Mouse (Mus musculus) forebrain, embryonic 14.5 days (tissue): Measurements from ENCODE around the gene Atp8b4. TPM values are rescaled to one million over a fixed set of nuclear protein-coding genes. Genes with fewer than 3 reads are reported as not detected.

Experiments used
- ATAC-seq: fragments of 200-750 bp; cut with Nextera tagmentation; 2 replicates; pipeline ENCODE4 v1.8.0; 2017; ENCODE audit warnings: mild to moderate bottlenecking, moderate library complexity
- DNase-seq: peaks from one replicate; pipeline ENCODE4 v3.0.0-alpha.2; 2015; ENCODE audit warnings: low spot score
- H3K27ac ChIP-seq: fragments of 300-500 bp; sonication (generic); 2 replicates; pipeline ENCODE4 v1.5.1; 2014; ENCODE audit warnings: low read depth, mild to moderate bottlenecking, control low read depth, low read length, moderate library complexity
- H3K27me3 ChIP-seq: fragments of 300-500 bp; sonication (generic); replicated peaks from 2 replicates; pipeline ENCODE4 v1.6.1; 2014; ENCODE audit warnings: low read length, control low read depth, mixed read lengths; ENCODE audit not compliant: control insufficient read depth, insufficient read depth
- H3K36me3 ChIP-seq: fragments of 300-500 bp; sonication (generic); 2 replicates; pipeline ENCODE4 v1.6.1; 2014; ENCODE audit warnings: low read length, control low read depth; ENCODE audit not compliant: control insufficient read depth, insufficient read depth
- H3K4me1 ChIP-seq: fragments of 300-500 bp; sonication (generic); 2 replicates; pipeline ENCODE4 v1.6.1; 2014; ENCODE audit warnings: antibody characterized with exemption, low read length, control low read depth; ENCODE audit not compliant: control insufficient read depth, insufficient read depth
- H3K4me2 ChIP-seq: fragments of 300-500 bp; sonication (generic); 2 replicates; pipeline ENCODE4 v1.6.1; 2014; ENCODE audit warnings: mild to moderate bottlenecking, control low read depth, low read length
- H3K4me3 ChIP-seq: fragments of 300-500 bp; sonication (generic); 2 replicates; pipeline ENCODE4 v1.5.1; 2014; ENCODE audit warnings: low read depth, low read length, control low read depth
- H3K9ac ChIP-seq: fragments of 300-500 bp; sonication (generic); 2 replicates; pipeline ENCODE4 v1.6.1; 2014; ENCODE audit warnings: mild to moderate bottlenecking, low read length, control low read depth, moderate library complexity
- H3K9me3 ChIP-seq: fragments of 300-500 bp; sonication (generic); replicated peaks from 2 replicates; pipeline ENCODE4 v1.6.1; 2016; ENCODE audit warnings: low read length, control low read depth, mixed read lengths; ENCODE audit not compliant: control insufficient read depth
- WGBS: fragments of 180-500 bp; shearing (Covaris S2); extraction: QIAGEN DNeasy Blood & Tissue Kit; methylation state at CpG from one replicate; pipeline ENCODE4 v1.1.7; 2014; 5-methylcytosine and 5-hydroxymethylcytosine counted together
- polyA plus RNA-seq: library from polyadenylated mRNA; unstranded; fragments of >200 nt; fragmentation: Nextera tagmentation; extraction: Ambion mirVana; gene quantifications from 2 replicates; pipeline ENCODE4 v1.2.1, GENCODE M21; 2014

Atp8b4 gene
- polyA plus RNA-seq, 1 experiment from 2014 or later, result 0.06 TPM

DNA sequence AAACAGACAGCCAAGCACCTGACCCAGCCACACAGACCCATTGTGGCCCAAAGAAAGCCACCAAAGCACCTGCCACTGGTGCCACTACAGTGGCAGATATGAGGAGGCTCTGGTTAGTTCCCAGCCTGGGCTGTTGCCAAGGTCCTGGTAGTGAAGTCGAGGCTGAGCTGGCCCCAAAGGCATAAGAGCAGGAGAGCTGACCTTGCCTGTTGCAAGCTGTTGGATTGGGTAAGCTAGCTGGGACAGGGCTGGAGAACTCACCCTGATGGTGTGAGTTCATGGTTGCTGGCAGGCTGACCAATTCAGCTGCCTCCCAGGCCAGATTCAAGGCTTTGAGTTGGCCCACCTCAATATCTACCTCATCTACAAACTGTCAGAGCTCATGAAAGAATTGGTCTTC is 4.7 kb upstream of the Atp8b4 start:
- Histone ChIP-seq H3K27me3 (no peaks in the 10 kb centered on the region), H3K4me3 (no peak overlapping the region), H3K36me3 (no peaks in the 10 kb centered on the region), H3K9ac (no peak overlapping the region), H3K4me1 (no peaks in the 10 kb centered on the region), H3K4me2 (no peak overlapping the region), H3K27ac (no peak overlapping the region), H3K9me3 (no peaks in the 10 kb centered on the region)
- no peak for DNase-seq
- WGBS, result 79% methylated on average over 1 of the region's 1 CpGs
- no peak for ATAC-seq

DNA sequence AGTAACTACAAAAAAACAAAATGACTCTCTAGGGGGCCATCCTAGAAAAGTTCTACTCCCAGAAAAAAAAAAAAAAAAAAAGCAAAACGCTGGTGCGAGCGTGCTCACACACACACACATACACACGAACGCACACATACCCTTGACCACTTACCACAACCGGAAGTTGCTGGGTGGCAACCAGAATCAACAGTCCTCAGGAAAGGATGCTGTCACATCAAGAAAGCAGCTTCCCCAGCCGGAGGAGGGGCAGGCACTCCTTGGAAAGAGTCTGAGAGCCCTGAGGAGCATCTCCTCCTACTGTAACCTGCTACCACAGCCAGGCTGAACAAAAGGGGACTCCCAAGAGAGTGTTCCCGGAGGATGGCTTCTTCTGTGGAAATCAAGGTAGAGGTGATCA is 744 bp downstream of the Atp8b4 start:
- H3K4me2 ChIP-seq, result no peak overlapping the region
- no peaks in the 10 kb centered on the region for H3K27me3 ChIP-seq
- H3K4me3 ChIP-seq, result no peak overlapping the region
- DNase-seq (no peak), ATAC-seq (no peak)
- no peaks in the 10 kb centered on the region for H3K4me1 ChIP-seq
- H3K9ac ChIP-seq, result no peak overlapping the region
- no peaks in the 10 kb centered on the region for H3K36me3 ChIP-seq
- 72% methylated on average over 8 of the region's 8 CpGs for WGBS
- H3K27ac ChIP-seq, result no peak overlapping the region
- no peaks in the 10 kb centered on the region for H3K9me3 ChIP-seq

DNA sequence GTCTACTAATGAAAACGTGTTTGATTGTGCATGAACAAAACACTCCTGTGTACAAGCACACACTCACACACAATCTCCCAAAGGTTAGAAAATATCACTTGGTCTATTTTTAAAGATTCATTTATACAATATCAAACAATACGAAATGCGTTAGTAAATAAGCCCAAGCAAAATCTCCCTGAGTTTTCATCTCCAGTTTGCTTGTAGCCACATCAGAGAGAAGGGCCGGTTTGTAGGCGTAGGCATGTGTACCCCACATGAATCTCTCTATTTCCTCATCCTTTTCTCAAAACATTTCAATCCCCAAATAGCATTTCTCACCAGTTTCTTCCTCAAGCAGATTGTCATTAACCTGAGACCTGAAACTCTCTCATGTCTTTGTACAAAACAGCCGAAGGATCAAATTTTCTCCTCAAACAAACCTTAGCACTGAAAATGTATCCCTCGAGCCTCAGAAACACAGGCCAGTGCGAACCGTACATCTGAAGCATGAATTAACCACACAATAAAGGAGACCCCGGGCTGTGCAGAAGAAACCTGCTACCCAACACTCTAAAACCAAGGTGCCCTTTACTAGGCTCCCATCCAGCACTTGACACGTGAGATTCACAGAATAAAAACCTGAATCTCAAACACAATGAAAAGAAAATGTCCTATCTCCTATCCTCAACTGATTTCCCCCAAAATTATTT is 1.6 kb downstream of the Atp8b4 start:
- ATAC-seq (no peak), DNase-seq (no peak)
- H3K4me1 ChIP-seq, result no peaks in the 10 kb centered on the region
- no peaks in the 10 kb centered on the region for H3K9me3 ChIP-seq
- H3K9ac ChIP-seq, result no peak overlapping the region
- 88% methylated on average over 11 of the region's 11 CpGs for WGBS
- no peaks in the 10 kb centered on the region for H3K36me3 ChIP-seq
- H3K4me3 ChIP-seq, result no peak overlapping the region
- no peak overlapping the region for H3K4me2 ChIP-seq
- H3K27me3 ChIP-seq, result no peaks in the 10 kb centered on the region
- H3K27ac ChIP-seq, result no peak overlapping the region

DNA sequence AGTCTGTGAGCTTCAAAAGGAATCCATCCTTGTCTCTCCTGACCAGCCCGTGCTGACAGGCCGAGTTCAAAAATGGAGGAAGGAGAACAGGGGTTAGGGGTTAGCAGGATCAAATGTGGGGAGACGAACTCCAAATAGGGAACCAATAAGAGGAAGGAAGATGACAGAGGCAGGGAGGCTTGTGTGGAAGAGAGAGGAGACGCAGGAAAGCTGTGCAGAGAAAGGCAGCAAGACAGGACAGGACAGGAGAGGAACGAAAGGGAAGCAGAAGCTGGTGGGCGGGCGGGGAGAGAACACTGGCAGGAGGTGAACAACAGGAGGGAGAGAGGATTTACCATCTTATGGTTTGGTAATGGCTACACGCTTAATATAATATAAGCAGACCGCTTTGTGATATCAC is 3.6 kb downstream of the Atp8b4 start:
- WGBS, result 83% methylated on average over 9 of the region's 9 CpGs
- no peak for ATAC-seq

DNA sequence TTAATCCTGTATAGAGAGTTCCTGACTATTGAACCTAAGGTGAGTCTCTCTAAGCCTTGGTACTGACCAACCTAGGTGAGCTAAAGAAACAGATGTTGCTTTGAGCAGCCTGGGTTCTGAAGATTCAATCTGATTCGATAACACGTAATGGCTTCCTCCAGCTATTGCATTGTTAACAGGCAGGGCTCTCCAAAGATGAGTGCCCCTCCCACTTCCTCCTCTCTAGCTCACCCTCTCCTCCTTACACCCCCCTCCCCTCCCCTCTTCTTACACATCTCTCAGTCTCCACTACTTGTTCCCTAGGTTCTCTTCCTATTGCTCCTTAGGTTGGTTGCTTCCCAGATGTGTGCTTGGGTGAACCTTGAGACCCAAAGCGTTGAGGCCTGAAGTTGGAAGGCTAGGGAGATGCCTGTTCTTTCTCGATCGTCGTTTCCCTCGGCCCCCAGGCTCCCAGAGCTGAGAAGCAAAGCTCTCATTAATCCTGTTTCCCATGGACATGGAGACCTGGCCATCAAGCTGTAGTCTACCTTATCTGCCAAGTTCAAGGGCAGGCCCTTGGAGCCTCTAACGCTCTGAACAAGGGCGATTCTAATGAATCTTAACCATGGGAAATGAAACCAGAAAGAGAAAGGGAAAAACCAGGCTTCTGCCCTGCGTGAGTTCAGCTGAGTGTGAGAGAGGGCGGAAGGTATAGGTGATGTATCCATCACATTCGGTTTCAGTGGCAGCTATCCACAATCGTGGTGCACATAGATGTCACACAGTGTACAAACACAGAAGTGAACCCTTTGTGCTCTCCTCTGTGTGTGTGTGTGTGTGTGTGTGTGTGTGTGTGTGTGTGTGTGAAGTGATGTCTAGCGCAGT is 4.4 kb downstream of the Atp8b4 start:
- no peak for ATAC-seq

More for the DNA sequence above, 3.6 kb downstream of the Atp8b4 start:
- Histone ChIP-seq H3K36me3 (no peaks in the 10 kb centered on the region), H3K4me1 (no peaks in the 10 kb centered on the region), H3K9me3 (no peaks in the 10 kb centered on the region), H3K27ac (no peak overlapping the region), H3K27me3 (no peaks in the 10 kb centered on the region), H3K9ac (no peak overlapping the region), H3K4me2 (no peak overlapping the region), H3K4me3 (no peak overlapping the region)
- no peak for DNase-seq

DNA sequence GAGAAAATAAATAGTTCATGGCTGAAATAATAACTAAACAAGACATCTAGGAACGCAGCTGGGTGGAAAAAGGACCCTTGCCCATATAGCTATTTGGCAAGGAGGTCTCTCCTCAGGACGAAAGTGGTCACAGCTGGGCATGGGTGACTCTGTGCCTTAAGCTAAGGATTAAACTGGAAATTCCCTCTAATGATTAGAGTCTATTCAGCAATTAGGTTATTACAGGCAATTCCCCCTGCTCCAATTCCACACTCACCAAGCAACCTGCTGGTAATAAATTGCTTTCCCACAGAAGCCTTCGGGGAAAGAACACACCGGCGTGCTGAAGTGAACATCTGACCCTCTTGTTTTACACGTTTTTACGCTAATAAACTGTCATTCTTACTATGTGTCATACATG is 5.2 kb downstream of the Atp8b4 start:
- 56% methylated on average over 7 of the region's 7 CpGs for WGBS
- no peaks in the 10 kb centered on the region for H3K9me3 ChIP-seq
- H3K9ac ChIP-seq, result no peak overlapping the region
- H3K27me3 ChIP-seq, result no peaks in the 10 kb centered on the region
- DNase-seq (no peak), ATAC-seq (no peak)
- H3K4me2 ChIP-seq, result no peak overlapping the region
- no peaks in the 10 kb centered on the region for H3K36me3 ChIP-seq
- no peak overlapping the region for H3K27ac ChIP-seq
- H3K4me3 ChIP-seq, result no peak overlapping the region
- H3K4me1 ChIP-seq, result no peaks in the 10 kb centered on the region

More for the DNA sequence above, 4.4 kb downstream of the Atp8b4 start:
- no peaks in the 10 kb centered on the region for H3K36me3 ChIP-seq
- H3K9me3 ChIP-seq, result no peaks in the 10 kb centered on the region
- H3K9ac ChIP-seq, result no peak overlapping the region
- no peaks in the 10 kb centered on the region for H3K27me3 ChIP-seq
- H3K4me3 ChIP-seq, result no peak overlapping the region
- H3K4me1 ChIP-seq, result no peaks in the 10 kb centered on the region
- DNase-seq, result no peak
- no peak overlapping the region for H3K27ac ChIP-seq
- no peak overlapping the region for H3K4me2 ChIP-seq
- 90% methylated on average over 14 of the region's 14 CpGs for WGBS

DNA sequence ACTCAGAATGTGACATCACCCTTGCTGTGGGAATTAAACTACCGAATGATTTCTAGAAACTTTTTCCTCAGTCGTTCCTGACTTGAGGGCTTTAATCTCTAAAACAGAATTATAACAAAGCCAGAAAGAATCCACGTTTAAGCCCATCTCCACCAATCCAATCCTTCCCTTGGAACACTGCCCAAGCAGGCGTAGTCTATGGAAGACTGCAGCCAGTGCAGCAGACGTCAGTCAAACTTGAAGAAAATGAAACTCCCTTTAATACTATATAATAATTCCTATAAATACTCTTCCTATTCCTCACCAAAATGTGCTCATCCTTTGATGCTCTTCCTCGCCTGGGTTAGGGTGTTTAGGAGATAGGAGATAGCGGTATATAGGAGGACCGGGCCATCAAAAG is 7.2 kb downstream of the Atp8b4 start:
- H3K4me3 ChIP-seq, result no peak overlapping the region
- H3K4me1 ChIP-seq, result no peaks in the 10 kb centered on the region
- ATAC-seq (no peak), DNase-seq (peak; percentile 8)
- H3K9ac ChIP-seq, result no peak overlapping the region
- 81% methylated on average over 8 of the region's 8 CpGs for WGBS
- no peaks in the 10 kb centered on the region for H3K9me3 ChIP-seq
- no peak overlapping the region for H3K4me2 ChIP-seq
- H3K27me3 ChIP-seq, result no peaks in the 10 kb centered on the region
- H3K36me3 ChIP-seq, result no peaks in the 10 kb centered on the region
- no peak overlapping the region for H3K27ac ChIP-seq

DNA sequence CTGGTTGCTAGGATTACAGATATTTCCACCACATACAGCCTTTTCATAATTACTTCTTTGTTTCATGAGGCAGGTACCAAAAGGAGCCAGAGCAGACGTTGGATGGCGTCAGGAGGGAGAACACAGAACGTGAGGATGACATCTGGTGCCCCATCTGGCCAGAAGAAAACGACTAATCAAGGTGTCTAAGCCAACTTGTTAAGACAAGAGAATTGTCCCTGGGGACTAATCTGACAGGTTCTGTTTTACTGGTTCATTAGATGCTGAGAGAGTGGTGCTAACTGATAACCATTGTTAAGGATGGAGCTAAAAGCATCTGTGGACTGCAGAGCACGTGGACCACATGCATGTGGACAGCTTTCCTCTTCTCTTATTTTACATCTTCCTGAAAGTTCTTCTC is 7.8 kb downstream of the Atp8b4 start:
- Histone ChIP-seq H3K9me3 (no peaks in the 10 kb centered on the region), H3K27me3 (no peaks in the 10 kb centered on the region), H3K4me2 (no peak overlapping the region), H3K9ac (no peak overlapping the region), H3K4me3 (no peak overlapping the region), H3K27ac (no peak overlapping the region), H3K36me3 (no peaks in the 10 kb centered on the region), H3K4me1 (no peaks in the 10 kb centered on the region)
- DNase-seq (peak; percentile 41), ATAC-seq (no peak)
- WGBS, result 46% methylated on average over 5 of the region's 5 CpGs

DNA sequence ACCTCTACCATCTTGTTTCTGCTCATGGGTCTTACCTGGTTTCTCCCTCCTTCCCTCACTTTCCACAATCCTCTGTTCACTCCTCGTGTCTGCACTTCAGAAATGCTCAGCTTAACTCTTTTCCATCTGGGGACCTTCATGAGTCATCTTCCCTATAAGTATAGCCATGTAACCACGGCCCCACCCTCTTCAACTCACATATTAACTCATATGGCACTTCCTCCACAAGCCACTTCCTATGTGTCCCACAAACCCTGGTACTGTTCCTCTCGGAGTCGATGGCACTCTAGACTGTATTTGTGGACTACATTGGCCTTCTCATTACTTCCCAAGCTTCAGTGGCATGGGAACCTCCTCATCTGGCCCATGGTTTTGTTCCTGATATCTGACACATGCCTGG is 9.0 kb downstream of the Atp8b4 start:
- no peak overlapping the region for H3K4me2 ChIP-seq
- no peaks in the 10 kb centered on the region for H3K36me3 ChIP-seq
- no peak for DNase-seq
- no peak overlapping the region for H3K27ac ChIP-seq
- no peak for ATAC-seq
- no peaks in the 10 kb centered on the region for H3K9me3 ChIP-seq
- H3K9ac ChIP-seq, result no peak overlapping the region
- H3K4me3 ChIP-seq, result no peak overlapping the region
- WGBS, result 83% methylated on average over 4 of the region's 4 CpGs
- H3K4me1 ChIP-seq, result no peaks in the 10 kb centered on the region
- no peaks in the 10 kb centered on the region for H3K27me3 ChIP-seq
